Mouse (Mus musculus) adrenal gland, adult 2 months (tissue): ENCODE data around the gene Zic1. TPM values are rescaled to one million over a fixed set of nuclear protein-coding genes. Genes with fewer than 3 reads are reported as not detected.

Source experiments
- DNase-seq: peaks from one replicate; pipeline ENCODE4 v3.0.0; 2021
- long read RNA-seq: library from polyadenylated mRNA; stranded (forward); transcript quantifications from one replicate; pipeline ENCODE4 v2.0.0, GENCODE M21; 2021
- polyA plus RNA-seq: library from polyadenylated mRNA; depleted of rRNA; stranded (reverse); fragments of >200 nt; gene quantifications from 2 replicates; pipeline ENCODE4 v1.2.3, GENCODE M21; 2012; rRNA removed
- total RNA-seq, 2 experiments: library from RNA; stranded (reverse); gene quantifications; 2 replicates each; pipeline ENCODE4 v1.2.3; 2021

Gene Zic1
- total RNA-seq (not detected), polyA plus RNA-seq (0.08 TPM in 1 of 2 replicates, not detected in the other)
- long read RNA-seq: 0 reads

DNA sequence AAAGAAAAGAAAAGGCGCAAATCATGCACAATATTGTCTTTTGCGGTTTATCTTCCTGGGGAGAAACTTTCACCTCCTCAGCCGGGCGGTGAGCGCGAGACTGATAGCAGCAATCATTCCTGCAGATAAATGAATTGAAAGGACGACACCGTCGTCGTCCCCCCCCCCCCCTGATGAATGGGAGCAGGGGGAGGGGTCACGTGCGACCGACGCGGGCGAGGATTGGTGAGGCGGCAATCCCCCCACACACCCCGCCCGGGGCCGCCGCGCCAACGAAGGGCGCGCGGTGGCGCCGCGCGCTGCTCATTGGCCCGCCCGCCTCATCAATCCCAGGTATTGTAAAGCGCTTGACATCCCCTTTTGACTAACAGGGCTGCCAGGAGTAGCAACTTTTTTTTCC, at the start of gene Zic1:
TSS of gene Zic1 (minus strand) at position 147 of the 400 bp plus-strand sequence.
- DNase-seq: no peak

GRCm38 (mm10) chr9:91414007-91414661, 48.5 kb upstream of the Zic1 start:
- no peak for DNase-seq

DNA sequence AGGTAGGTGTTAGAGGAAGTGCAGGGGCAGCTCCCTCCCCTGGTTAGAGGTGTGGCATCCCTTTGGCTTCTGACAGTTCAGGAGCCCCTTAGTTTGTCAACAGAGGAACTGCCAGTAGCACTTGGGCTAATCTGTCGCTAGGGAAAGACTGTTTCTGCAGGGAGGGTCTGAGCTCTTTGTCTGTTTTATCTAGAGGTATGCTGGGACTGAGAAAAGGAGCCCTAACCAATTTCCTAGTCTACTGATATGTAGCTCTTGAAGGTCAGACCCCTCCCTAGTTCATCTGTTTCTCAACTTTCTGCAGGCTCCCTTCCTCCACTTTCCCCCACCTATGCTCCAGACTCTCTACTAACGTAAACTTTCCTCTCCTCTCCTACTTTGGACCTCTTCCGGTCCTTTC, 44.2 kb upstream of the Zic1 start:
- no peak for DNase-seq

- DNase-seq: no peak
Measured at GRCm38 (mm10) chr9:91406258-91406763, 40.7 kb upstream of the Zic1 start.

GRCm38 (mm10) chr9:91405753-91406178, 40.2 kb upstream of the Zic1 start:
- DNase-seq: no peak

- DNase-seq: no peak
Measured at GRCm38 (mm10) chr9:91404905-91405752, 39.5 kb upstream of the Zic1 start.

DNA sequence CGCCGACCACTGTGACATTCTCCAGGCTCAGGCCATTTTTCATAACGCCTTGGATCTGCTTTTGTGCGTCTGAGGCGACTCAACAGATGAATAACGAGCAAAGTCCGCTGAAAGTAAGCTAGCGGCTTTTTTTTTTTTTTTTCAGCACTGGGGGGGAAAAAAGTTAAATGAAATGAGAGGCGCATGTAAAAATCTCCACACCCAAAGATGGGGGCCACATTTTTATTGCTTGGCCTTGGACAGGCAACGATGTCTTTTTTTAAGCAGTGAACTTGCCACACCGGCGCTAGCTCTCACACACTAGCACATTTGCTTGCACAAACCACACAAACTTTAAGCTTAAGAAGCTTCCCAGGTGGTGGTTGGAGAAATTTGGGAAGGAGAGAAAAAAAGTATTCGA, 38.6 kb upstream of the Zic1 start:
- no peak for DNase-seq

DNA sequence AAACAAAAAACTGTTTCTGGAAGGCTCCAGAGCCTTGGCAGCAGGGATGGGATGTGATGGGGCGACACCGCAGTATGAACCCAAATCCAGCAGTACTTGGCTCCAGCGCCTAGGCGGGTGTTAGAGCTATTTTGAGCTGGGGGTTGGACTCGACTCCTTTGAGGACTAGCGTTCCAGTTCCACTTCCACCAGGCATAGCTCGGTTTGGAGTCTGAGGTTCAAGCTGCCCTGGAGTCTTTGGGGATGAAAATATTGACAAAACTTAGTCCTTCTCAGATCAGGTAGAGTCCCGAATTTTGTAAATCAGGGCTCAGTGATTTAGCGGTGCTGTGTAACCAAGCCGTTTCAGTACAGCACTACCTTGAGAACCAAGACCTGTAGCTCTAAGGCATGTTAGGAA, 35.9 kb upstream of the Zic1 start:
- no peak for DNase-seq

GRCm38 (mm10) chr9:91400482-91401093, 35.0 kb upstream of the Zic1 start:
- DNase-seq: no peak

- DNase-seq: no peak
Measured at GRCm38 (mm10) chr9:91399976-91400375, 34.4 kb upstream of the Zic1 start.

DNA sequence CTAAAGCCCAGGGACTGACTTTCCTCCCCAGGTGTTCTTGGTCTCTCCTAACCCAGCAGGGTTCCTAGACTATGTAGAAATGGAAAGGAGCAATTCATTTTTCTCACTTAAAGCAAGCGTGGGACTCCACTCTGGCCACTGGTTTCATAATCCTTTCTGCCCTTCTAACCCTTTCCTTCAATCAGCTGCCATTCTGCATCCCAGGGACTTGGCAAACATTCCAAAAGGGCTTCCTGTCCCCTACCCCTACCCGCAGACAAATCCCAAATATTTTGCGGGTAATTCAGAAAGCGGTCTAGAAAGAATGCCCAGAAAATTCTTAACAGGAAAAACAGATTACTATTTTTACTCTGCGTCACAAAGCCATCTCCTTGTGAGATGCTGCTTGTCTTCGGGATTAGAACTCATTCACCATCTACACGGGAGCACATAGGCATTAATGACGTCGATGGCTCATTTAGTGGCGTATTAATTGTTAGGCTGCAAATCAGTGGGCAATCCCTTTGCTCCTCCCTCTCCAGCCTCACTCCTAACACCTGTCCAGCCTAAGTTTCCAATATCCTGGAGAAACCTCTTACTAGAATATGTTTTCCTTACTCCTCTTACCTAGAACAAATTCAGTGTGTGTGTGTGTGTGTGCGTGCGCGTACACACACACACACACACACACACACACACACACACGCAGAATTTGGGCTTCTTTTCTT, 29.6 kb upstream of the Zic1 start:
- no peak for DNase-seq

DNA sequence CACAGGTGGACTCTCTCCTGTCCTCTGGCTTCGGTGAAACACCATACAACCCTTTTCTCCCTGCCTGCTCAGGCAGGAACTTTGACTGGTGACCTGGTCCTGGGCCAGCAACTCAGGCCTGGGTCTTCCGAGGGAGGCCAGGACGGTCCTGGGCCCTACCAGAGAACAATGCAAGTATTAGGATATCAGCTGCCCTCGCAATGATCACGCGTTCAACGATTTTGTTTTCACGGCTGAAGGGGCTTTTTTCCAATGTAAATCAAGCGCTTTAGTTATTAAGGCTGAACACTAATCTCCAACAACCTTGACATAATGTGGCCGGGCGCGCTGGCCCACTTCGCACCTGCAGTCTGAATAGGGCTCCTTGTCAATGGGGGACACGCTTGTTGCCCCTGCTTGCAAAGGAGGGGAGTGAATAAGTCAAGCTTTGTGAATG, 28.6 kb upstream of the Zic1 start:
- no peak for DNase-seq

DNA sequence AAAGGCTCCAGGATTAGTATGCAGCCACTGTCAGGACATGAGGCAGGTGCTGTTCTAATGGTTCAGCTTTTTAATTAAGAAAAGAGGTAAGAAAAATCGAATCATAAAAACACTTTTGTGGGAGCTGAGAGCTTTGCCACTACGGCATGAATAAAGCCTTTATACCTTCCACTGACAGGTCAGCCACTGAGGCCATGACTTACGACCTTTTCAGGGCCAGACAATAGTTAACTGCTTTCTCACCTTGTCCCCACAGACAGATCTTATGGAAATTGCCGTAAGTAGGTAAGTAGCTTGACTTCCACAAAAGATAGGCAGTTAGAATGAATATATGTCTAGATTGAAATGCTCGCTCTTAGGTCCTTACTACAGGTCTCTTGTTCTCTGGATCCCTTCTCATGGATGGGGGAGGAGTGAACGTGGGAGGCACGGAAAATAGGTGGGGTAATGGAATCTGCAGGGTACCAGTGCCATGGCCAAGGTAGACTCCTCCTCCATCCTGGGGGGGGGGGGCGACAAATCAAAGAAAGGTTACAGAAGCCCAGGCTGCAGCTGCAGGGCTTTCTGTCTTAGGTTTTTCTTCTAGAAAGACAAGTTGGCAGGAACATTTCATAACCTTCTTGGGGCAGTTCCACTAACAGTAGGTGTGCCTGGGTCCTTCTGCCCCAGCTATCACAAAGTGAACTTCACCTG, 27.9 kb upstream of the Zic1 start:
- DNase-seq: no peak

DNA sequence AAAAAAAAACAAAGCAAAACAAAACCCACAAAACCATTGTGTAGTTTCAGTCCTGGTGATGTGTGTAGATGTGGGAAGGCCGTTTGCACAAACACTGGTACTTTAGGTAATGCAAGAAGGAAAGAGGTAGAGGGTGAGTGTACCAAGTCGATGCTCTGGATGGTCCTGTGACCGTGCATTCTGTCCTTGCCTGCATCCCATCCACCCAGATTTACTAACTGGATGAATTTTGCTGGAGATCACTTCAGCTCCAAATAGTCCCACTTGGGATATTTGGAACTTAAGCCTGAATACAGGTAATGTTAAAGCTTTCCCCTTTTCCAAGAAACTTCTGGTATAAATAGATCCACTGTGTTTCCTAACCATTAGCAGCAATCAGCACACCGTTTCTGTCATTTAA, 22.6 kb upstream of the Zic1 start:
- no peak for DNase-seq

DNA sequence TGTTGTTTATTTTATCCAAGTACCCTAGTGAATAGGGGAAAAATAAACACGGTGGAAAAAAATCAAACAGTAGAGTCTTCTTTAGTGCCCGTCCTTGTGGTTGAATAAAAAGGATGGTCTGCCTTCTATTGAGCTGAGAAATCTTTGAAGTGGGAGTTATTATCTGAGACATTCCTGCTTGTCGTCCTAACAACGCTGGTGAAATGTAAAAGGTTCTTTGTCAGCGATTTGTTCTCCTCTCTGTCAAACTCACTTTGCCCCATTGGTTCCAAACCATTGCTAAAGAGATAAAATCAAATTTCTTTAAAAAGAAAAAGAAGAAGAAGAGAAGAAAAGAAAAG, 22.1 kb upstream of the Zic1 start:
- no peak for DNase-seq

DNA sequence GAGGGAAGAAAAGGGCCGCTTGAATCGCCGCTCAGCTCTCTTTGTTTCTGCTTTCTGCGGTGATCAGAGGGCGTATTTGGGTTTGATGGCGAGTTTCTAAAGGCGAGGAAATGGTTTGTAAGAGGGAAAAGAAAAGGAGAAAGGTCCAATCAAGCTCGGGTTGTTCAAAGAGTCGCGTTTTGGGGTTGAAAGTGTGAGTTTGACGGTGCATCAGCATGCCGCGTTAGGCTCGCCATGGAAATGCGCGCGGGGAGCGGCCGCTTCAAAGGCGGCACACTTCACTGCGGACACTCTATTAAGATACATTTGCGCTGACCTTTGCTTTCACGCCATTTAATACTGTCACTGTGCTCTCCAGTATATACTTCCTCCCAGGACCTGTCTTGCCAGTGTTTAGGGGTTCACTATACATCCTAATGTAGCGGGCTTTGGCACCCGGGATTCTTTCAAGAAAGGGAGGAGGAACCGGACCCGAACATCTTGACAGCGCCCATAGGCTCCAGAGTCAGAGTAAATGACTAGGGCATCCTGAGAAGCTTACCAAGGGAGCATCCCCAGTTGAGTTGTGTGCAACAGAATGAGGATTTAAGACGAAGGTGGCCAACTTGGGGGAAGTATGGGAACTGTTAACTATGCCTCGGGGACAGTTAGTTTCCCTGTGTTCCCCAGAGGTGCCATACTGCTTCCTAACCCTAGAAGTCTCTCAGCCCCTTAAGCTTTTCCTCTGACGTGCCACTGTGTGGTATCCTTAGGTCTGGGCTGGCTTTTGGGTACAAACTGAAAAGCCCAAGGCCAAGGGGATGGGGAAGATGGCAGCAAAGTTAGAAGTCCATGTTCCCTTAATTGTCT, 21.5 kb upstream of the Zic1 start:
- DNase-seq: no peak

DNA sequence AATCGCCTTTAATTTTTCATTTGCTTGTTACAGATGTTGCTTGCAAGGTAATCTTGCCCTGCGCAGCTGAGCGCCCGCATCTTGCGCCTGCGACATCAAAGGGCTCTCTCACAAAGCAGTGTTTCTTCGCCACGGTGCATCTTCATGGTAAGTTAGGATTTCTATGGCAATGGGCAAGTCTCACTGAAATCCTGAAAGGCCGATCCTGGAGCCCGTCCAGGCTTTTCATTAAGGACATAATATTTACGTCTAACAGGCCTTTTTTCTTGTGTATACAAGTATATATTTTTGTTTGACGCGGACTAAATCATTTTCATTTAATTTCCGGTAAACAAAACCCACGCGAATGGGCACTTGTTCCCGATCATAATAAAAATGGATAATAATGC, 20.9 kb upstream of the Zic1 start:
- no peak for DNase-seq

DNA sequence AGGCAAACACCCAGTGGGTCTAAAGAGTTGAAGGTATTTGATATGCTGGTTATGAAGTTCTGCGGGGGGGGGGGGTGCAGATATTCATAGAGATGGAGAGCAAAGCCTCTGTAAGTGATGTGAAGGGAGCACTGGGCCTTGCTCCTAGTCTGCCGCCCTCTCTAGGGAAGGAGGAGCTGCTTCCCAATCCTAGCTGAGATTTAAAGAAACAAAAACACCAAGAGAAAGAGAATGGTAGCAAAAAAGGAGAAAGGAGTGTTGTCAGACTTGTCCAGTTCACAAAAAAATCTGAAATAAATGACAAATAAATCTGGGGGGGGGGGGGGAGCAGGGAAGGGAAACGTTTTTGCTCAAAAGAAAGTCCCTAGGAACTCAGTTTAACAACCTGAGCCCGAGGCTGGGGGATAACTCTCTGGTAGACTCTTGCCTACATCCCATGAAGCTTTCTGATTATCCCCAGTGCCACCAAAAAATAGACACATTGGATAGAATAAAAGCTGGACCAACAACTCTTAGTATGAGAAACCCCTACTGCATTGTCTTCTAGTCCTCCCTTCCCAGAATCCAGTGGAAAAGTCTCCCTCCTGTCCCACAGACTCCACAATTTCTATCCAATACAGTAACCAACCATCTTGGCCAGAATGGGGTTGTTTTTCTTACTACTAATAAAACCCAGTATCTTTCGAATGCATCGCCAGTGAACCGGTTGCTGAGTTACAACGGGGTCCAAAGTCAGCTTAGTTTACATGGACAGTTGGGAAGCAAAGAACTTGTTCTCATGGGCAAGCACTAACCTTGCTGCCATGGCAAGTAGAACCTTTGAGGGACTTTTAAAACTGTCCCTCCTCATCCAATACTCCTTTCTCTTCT, 20.2 kb upstream of the Zic1 start:
- no peak for DNase-seq

- DNase-seq: no peak
Measured at GRCm38 (mm10) chr9:91384693-91385560, 19.3 kb upstream of the Zic1 start.
